Mouse (Mus musculus) CD4-positive naive resting alpha-beta T cell, adult 76 days (primary cell): ENCODE data around the gene Olfr476. TPM values are rescaled to one million over a fixed set of nuclear protein-coding genes. Genes with fewer than 3 reads are reported as not detected.

Experiments
- total RNA-seq: library from RNA; stranded (reverse); gene quantifications from one replicate; pipeline ENCODE4 v1.2.4, GENCODE M21; 2023

The Olfr476 gene
- not detected for total RNA-seq

GRCm38 (mm10) chr7:107964503-107964902 is at the start of gene Olfr476:
Gene Olfr476 (plus strand): TSS chr7:107964803.

GRCm38 (mm10) chr7:107930146-107930545 is 34.5 kb upstream of the Olfr476 start, which contains the start of gene Olfr473:
Gene Olfr473 (plus strand): TSS chr7:107930446.

GRCm38 (mm10) chr7:107954343-107954742 is 10.3 kb upstream of the Olfr476 start, which contains the start of gene Olfr474:
Gene Olfr474 (plus strand): TSS chr7:107954643.

DNA sequence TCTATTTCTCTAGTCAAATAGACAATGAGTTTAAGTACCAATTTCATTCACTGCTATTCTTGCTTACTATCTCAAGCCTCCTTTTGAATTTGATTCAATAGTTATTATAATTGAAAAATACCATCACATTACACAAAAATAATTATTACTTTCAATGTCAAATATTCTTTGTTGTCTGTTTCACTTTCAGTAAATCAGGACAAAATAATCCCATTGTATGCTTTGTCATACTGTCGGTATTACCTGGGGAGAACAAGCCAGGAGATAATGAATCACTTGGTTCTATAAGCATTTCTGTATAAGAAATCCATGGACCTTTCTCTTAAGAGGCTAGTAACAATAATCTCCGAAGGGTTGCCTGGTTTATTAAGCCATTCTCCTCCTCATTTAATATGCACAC is 21.8 kb downstream of the Olfr476 start, which contains the start of gene Olfr477:
Olfr477 (plus strand) TSS at position 301 of the 400 bp plus-strand sequence.

Other genes with a start within 250 kb of the Olfr476 start
- not detected for gene Cyb5r2, start 206.8 kb upstream of the Olfr476 start, total RNA-seq
- gene Ovch2, start 163.6 kb upstream of the Olfr476 start, total RNA-seq, result not detected
- gene Olfr467, start 152.5 kb upstream of the Olfr476 start, total RNA-seq, result not detected
- not detected for gene Olfr469, start 139.3 kb upstream of the Olfr476 start, total RNA-seq
- not detected for gene Olfr470, start 117.3 kb upstream of the Olfr476 start, total RNA-seq
- 0.09 TPM for gene Olfr472, start 66.9 kb upstream of the Olfr476 start, total RNA-seq
- not detected for gene Olfr473, start 34.4 kb upstream of the Olfr476 start, total RNA-seq
- not detected for gene Olfr474, start 10.2 kb upstream of the Olfr476 start, total RNA-seq
- not detected for gene Olfr477, start 21.9 kb downstream of the Olfr476 start, total RNA-seq
- gene Olfr478, start 69.2 kb downstream of the Olfr476 start, total RNA-seq, result not detected
- not detected for gene Olfr479, start 85.9 kb downstream of the Olfr476 start, total RNA-seq
- not detected for gene Olfr480, start 102.5 kb downstream of the Olfr476 start, total RNA-seq
- not detected for gene Olfr481, start 115.1 kb downstream of the Olfr476 start, total RNA-seq
- gene Olfr482, start 132.8 kb downstream of the Olfr476 start, total RNA-seq, result 2.1 TPM
- not detected for gene Olfr483, start 136.0 kb downstream of the Olfr476 start, total RNA-seq
- gene Olfr484, start 162.6 kb downstream of the Olfr476 start, total RNA-seq, result not detected
- not detected for gene Olfr485, start 195.1 kb downstream of the Olfr476 start, total RNA-seq
- not detected for gene Olfr486, start 207.9 kb downstream of the Olfr476 start, total RNA-seq
- gene Olfr487, start 249.8 kb downstream of the Olfr476 start, total RNA-seq, result not detected